Mouse (Mus musculus): ENCODE results near the gene Hfe. TPM values are rescaled to one million over a fixed set of nuclear protein-coding genes. Genes with fewer than 3 reads are reported as not detected.
A peak's percentile ranks its signal among the peaks of the same experiment; 100 is the strongest.

Gene Hfe
- polyA plus RNA-seq, 1 experiment from 2014 or later: 10.3 TPM

GRCm38 (mm10) chr13:23699767-23700166 is 10.9 kb downstream of the Hfe start:
- DNase-seq (ENCODE audit: low spot score) (no peak), ATAC-seq (ENCODE audit: low read depth) (no peak)
- Histone ChIP-seq H3K27me3 (replicated peaks; ENCODE audit: control insufficient read depth, insufficient read depth, low read length) (no peaks in the 10 kb centered on the region), H3K4me1 (ENCODE audit: control insufficient read depth, insufficient read depth, low read length) (0 out of 2 replicates have a peak, but pooled peaks cover 3% of the 10 kb centered on the region), H3K36me3 (ENCODE audit: control insufficient read depth, insufficient read depth, low read length) (no peaks in the 10 kb centered on the region), H3K9ac (ENCODE audit: low read depth, low read length) (no peak overlapping the region), H3K4me3 (ENCODE audit: low read depth, low read length) (no peak overlapping the region), H3K9me3 (ENCODE audit: control insufficient read depth, low read length) (no peaks in the 10 kb centered on the region), H3K27ac (replicated peaks; ENCODE audit: low read depth, low read length) (no peak overlapping the region), H3K4me2 (ENCODE audit: low read depth, low read length) (no peak overlapping the region)
- 71% methylated on average over 3 of the region's 3 CpGs for WGBS

- Histone ChIP-seq H3K4me2 (ENCODE audit: low read depth, low read length) (peak overlapping the region; percentile 33), H3K4me3 (ENCODE audit: low read depth, low read length) (no peak overlapping the region), H3K27ac (replicated peaks; ENCODE audit: low read depth, low read length) (peak overlapping the region; percentile 61), H3K36me3 (ENCODE audit: control insufficient read depth, insufficient read depth, low read length) (no peaks in the 10 kb centered on the region), H3K9me3 (ENCODE audit: control insufficient read depth, low read length) (no peaks in the 10 kb centered on the region), H3K27me3 (replicated peaks; ENCODE audit: control insufficient read depth, insufficient read depth, low read length) (no peaks in the 10 kb centered on the region), H3K4me1 (ENCODE audit: control insufficient read depth, insufficient read depth, low read length) (0 out of 2 replicates have a peak, but pooled peaks cover 3% of the 10 kb centered on the region), H3K9ac (ENCODE audit: low read depth, low read length) (peak overlapping the region; percentile 5; the same call in 1 of the 2 replicates)
- no peak for ATAC-seq (ENCODE audit: low read depth)
- WGBS: 59% methylated on average over 6 of the region's 6 CpGs
- DNase-seq (ENCODE audit: low spot score): no peak
Observed at GRCm38 (mm10) chr13:23698996-23699395, 11.7 kb downstream of the Hfe start.

GRCm38 (mm10) chr13:23698300-23698693 is 12.4 kb downstream of the Hfe start, which contains the start of gene Hist1h4c:
Gene Hist1h4c, minus strand, starts transcription at chr13:23698454.
- peak within 1 kb of the TSS; percentile 43 for H3K4me3 ChIP-seq (ENCODE audit: low read depth, low read length)
- H3K9me3 ChIP-seq (ENCODE audit: control insufficient read depth, low read length): no peaks in the 10 kb centered on the region
- H3K27ac ChIP-seq (replicated peaks; ENCODE audit: low read depth, low read length): peak within 1 kb of the TSS; percentile 92
- peak within 1 kb of the TSS; percentile 64 for H3K4me2 ChIP-seq (ENCODE audit: low read depth, low read length)
- no peaks in the 10 kb centered on the region for H3K27me3 ChIP-seq (replicated peaks; ENCODE audit: control insufficient read depth, insufficient read depth, low read length)
- peak; percentile 96 for ATAC-seq (ENCODE audit: low read depth)
- WGBS: 0% methylated on average over 21 of the region's 22 CpGs
- peak within 1 kb of the TSS; percentile 71 for H3K9ac ChIP-seq (ENCODE audit: low read depth, low read length)
- H3K4me1 ChIP-seq (ENCODE audit: control insufficient read depth, insufficient read depth, low read length): 0 out of 2 replicates have a peak, but pooled peaks cover 3% of the 10 kb centered on the region
- peak; percentile 98 for DNase-seq (ENCODE audit: low spot score)
- no peaks in the 10 kb centered on the region for H3K36me3 ChIP-seq (ENCODE audit: control insufficient read depth, insufficient read depth, low read length)

- peak overlapping the region; percentile 71 for H3K9ac ChIP-seq (ENCODE audit: low read depth, low read length)
- WGBS: under 1% methylated on average over 18 of the region's 32 CpGs
- peak overlapping the region; percentile 43 for H3K4me3 ChIP-seq (ENCODE audit: low read depth, low read length)
- H3K4me1 ChIP-seq (ENCODE audit: control insufficient read depth, insufficient read depth, low read length): 0 out of 2 replicates have a peak, but pooled peaks cover 3% of the 10 kb centered on the region
- H3K27ac ChIP-seq (replicated peaks; ENCODE audit: low read depth, low read length): peak overlapping the region; percentile 92
- peak; percentile 42 for ATAC-seq (ENCODE audit: low read depth)
- peak; percentile 91 for DNase-seq (ENCODE audit: low spot score)
- no peaks in the 10 kb centered on the region for H3K9me3 ChIP-seq (ENCODE audit: control insufficient read depth, low read length)
- H3K27me3 ChIP-seq (replicated peaks; ENCODE audit: control insufficient read depth, insufficient read depth, low read length): no peaks in the 10 kb centered on the region
- no peaks in the 10 kb centered on the region for H3K36me3 ChIP-seq (ENCODE audit: control insufficient read depth, insufficient read depth, low read length)
- H3K4me2 ChIP-seq (ENCODE audit: low read depth, low read length): peak overlapping the region; percentile 64
Observed at GRCm38 (mm10) chr13:23697491-23698299, 13.0 kb downstream of the Hfe start.

GRCm38 (mm10) chr13:23696061-23696474 is 14.6 kb downstream of the Hfe start:
- DNase-seq (ENCODE audit: low spot score): no peak
- H3K27ac ChIP-seq (replicated peaks; ENCODE audit: low read depth, low read length): no peak overlapping the region
- ATAC-seq (ENCODE audit: low read depth): no peak
- no peaks in the 10 kb centered on the region for H3K9me3 ChIP-seq (ENCODE audit: control insufficient read depth, low read length)
- H3K27me3 ChIP-seq (replicated peaks; ENCODE audit: control insufficient read depth, insufficient read depth, low read length): no peaks in the 10 kb centered on the region
- 0 out of 2 replicates have a peak, but pooled peaks cover 3% of the 10 kb centered on the region for H3K4me1 ChIP-seq (ENCODE audit: control insufficient read depth, insufficient read depth, low read length)
- H3K4me2 ChIP-seq (ENCODE audit: low read depth, low read length): peak overlapping the region; percentile 19; the same call in 1 of the 2 replicates
- H3K36me3 ChIP-seq (ENCODE audit: control insufficient read depth, insufficient read depth, low read length): no peaks in the 10 kb centered on the region
- no peak overlapping the region for H3K4me3 ChIP-seq (ENCODE audit: low read depth, low read length)
- 64% methylated on average over 15 of the region's 15 CpGs for WGBS
- no peak overlapping the region for H3K9ac ChIP-seq (ENCODE audit: low read depth, low read length)

GRCm38 (mm10) chr13:23695514-23695913 is 15.1 kb downstream of the Hfe start, which contains the start of gene Hist1h1t:
Gene Hist1h1t, plus strand, starts transcription at chr13:23695814.
- H3K36me3 ChIP-seq (ENCODE audit: control insufficient read depth, insufficient read depth, low read length): no peaks in the 10 kb centered on the region
- no peak within 1 kb of the TSS for H3K27ac ChIP-seq (replicated peaks; ENCODE audit: low read depth, low read length)
- H3K9me3 ChIP-seq (ENCODE audit: control insufficient read depth, low read length): no peaks in the 10 kb centered on the region
- DNase-seq (ENCODE audit: low spot score) (no peak), ATAC-seq (ENCODE audit: low read depth) (no peak)
- H3K4me3 ChIP-seq (ENCODE audit: low read depth, low read length): no peak within 1 kb of the TSS
- no peaks in the 10 kb centered on the region for H3K27me3 ChIP-seq (replicated peaks; ENCODE audit: control insufficient read depth, insufficient read depth, low read length)
- H3K4me2 ChIP-seq (ENCODE audit: low read depth, low read length): peak within 1 kb of the TSS; percentile 19; the same call in 1 of the 2 replicates
- H3K9ac ChIP-seq (ENCODE audit: low read depth, low read length): no peak within 1 kb of the TSS
- H3K4me1 ChIP-seq (ENCODE audit: control insufficient read depth, insufficient read depth, low read length): 0 out of 2 replicates have a peak, but pooled peaks cover 3% of the 10 kb centered on the region
- 44% methylated on average over 11 of the region's 13 CpGs for WGBS

- DNase-seq (ENCODE audit: low spot score) (no peak), ATAC-seq (ENCODE audit: low read depth) (no peak)
- no peak overlapping the region for H3K9ac ChIP-seq (ENCODE audit: low read depth, low read length)
- H3K27me3 ChIP-seq (replicated peaks; ENCODE audit: control insufficient read depth, insufficient read depth, low read length): no peaks in the 10 kb centered on the region
- no peaks in the 10 kb centered on the region for H3K9me3 ChIP-seq (ENCODE audit: control insufficient read depth, low read length)
- no peak overlapping the region for H3K27ac ChIP-seq (replicated peaks; ENCODE audit: low read depth, low read length)
- 93% methylated on average over 9 of the region's 9 CpGs for WGBS
- no peaks in the 10 kb centered on the region for H3K36me3 ChIP-seq (ENCODE audit: control insufficient read depth, insufficient read depth, low read length)
- no peak overlapping the region for H3K4me2 ChIP-seq (ENCODE audit: low read depth, low read length)
- 0 out of 2 replicates have a peak, but pooled peaks cover 3% of the 10 kb centered on the region for H3K4me1 ChIP-seq (ENCODE audit: control insufficient read depth, insufficient read depth, low read length)
- no peak overlapping the region for H3K4me3 ChIP-seq (ENCODE audit: low read depth, low read length)
Observed at GRCm38 (mm10) chr13:23694956-23695355, 15.7 kb downstream of the Hfe start.

- Histone ChIP-seq H3K9me3 (ENCODE audit: control insufficient read depth, low read length) (no peaks in the 10 kb centered on the region), H3K27ac (replicated peaks; ENCODE audit: low read depth, low read length) (no peak overlapping the region), H3K36me3 (ENCODE audit: control insufficient read depth, insufficient read depth, low read length) (no peaks in the 10 kb centered on the region), H3K27me3 (replicated peaks; ENCODE audit: control insufficient read depth, insufficient read depth, low read length) (no peaks in the 10 kb centered on the region), H3K9ac (ENCODE audit: low read depth, low read length) (no peak overlapping the region), H3K4me1 (ENCODE audit: control insufficient read depth, insufficient read depth, low read length) (0 out of 2 replicates have a peak, but pooled peaks cover 3% of the 10 kb centered on the region), H3K4me2 (ENCODE audit: low read depth, low read length) (no peak overlapping the region), H3K4me3 (ENCODE audit: low read depth, low read length) (no peak overlapping the region)
- ATAC-seq (ENCODE audit: low read depth): no peak
- 80% methylated on average over 6 of the region's 6 CpGs for WGBS
- DNase-seq (ENCODE audit: low spot score): no peak
Observed at GRCm38 (mm10) chr13:23693856-23694440, 16.7 kb downstream of the Hfe start.
